Mouse (Mus musculus): ENCODE measurements around the gene Slc9a4. TPM values are rescaled to one million over a fixed set of nuclear protein-coding genes. Genes with fewer than 3 reads are reported as not detected.
"Not testable (repeated sequence)": the region's sequence is repeated elsewhere in the genome, so short reads cannot be mapped to it uniquely, and the experiment has no call there.

The Slc9a4 gene
- total RNA-seq (2015; ENCODE audit: low replicate concordance) (not detected in 2 replicates), total RNA-seq (2017; ENCODE audit: low replicate concordance) (not detected in 2 replicates)

GRCm38 (mm10) chr1:40579784-40580183 is at the start of gene Slc9a4:
Gene Slc9a4, plus strand, starts transcription at chr1:40580081.
- no peak for ATAC-seq (replicated peaks; ENCODE audit: low FRiP score, poor library complexity, severe bottlenecking)

GRCm38 (mm10) chr1:40537577-40537976 is 42.3 kb upstream of the Slc9a4 start:
- ATAC-seq (replicated peaks; ENCODE audit: low FRiP score, poor library complexity, severe bottlenecking), result no peak

- ATAC-seq (replicated peaks; ENCODE audit: low FRiP score, poor library complexity, severe bottlenecking), result no peak
These were observed 35.2 kb upstream of the Slc9a4 start for GRCm38 (mm10) chr1:40544650-40545049.

- ATAC-seq (replicated peaks; ENCODE audit: low FRiP score, poor library complexity, severe bottlenecking), result no peak
These were observed 33.2 kb upstream of the Slc9a4 start for GRCm38 (mm10) chr1:40546645-40547044.

- no peak for ATAC-seq (replicated peaks; ENCODE audit: low FRiP score, poor library complexity, severe bottlenecking)
These were observed 32.8 kb upstream of the Slc9a4 start for GRCm38 (mm10) chr1:40547064-40547572.

- no peak for ATAC-seq (replicated peaks; ENCODE audit: low FRiP score, poor library complexity, severe bottlenecking)
These were observed 32.1 kb upstream of the Slc9a4 start for GRCm38 (mm10) chr1:40547762-40548161.

- no peak for ATAC-seq (replicated peaks; ENCODE audit: low FRiP score, poor library complexity, severe bottlenecking)
These were observed 10.5 kb upstream of the Slc9a4 start for GRCm38 (mm10) chr1:40569374-40569773.

- ATAC-seq (replicated peaks; ENCODE audit: low FRiP score, poor library complexity, severe bottlenecking), result no peak
These were observed 388 bp downstream of the Slc9a4 start for GRCm38 (mm10) chr1:40580269-40580668.

- ATAC-seq (replicated peaks; ENCODE audit: low FRiP score, poor library complexity, severe bottlenecking), result no peak
These were observed 6.9 kb downstream of the Slc9a4 start for GRCm38 (mm10) chr1:40586776-40587175.

- ATAC-seq (replicated peaks; ENCODE audit: low FRiP score, poor library complexity, severe bottlenecking), result no peak
These were observed 11.1 kb downstream of the Slc9a4 start for GRCm38 (mm10) chr1:40590931-40591330.

- no peak for ATAC-seq (replicated peaks; ENCODE audit: low FRiP score, poor library complexity, severe bottlenecking)
These were observed 17.9 kb downstream of the Slc9a4 start for GRCm38 (mm10) chr1:40597822-40598221.

GRCm38 (mm10) chr1:40599661-40600060 is 19.8 kb downstream of the Slc9a4 start:
- ATAC-seq (replicated peaks; ENCODE audit: low FRiP score, poor library complexity, severe bottlenecking), result not testable (repeated sequence)

- ATAC-seq (replicated peaks; ENCODE audit: low FRiP score, poor library complexity, severe bottlenecking), result no peak
These were observed 20.8 kb downstream of the Slc9a4 start for GRCm38 (mm10) chr1:40600394-40601327.

GRCm38 (mm10) chr1:40601461-40601860 is 21.6 kb downstream of the Slc9a4 start:
- no peak for ATAC-seq (replicated peaks; ENCODE audit: low FRiP score, poor library complexity, severe bottlenecking)

GRCm38 (mm10) chr1:40613219-40613618 is 33.3 kb downstream of the Slc9a4 start:
- no peak for ATAC-seq (replicated peaks; ENCODE audit: low FRiP score, poor library complexity, severe bottlenecking)

GRCm38 (mm10) chr1:40619093-40619492 is 39.2 kb downstream of the Slc9a4 start:
- no peak for ATAC-seq (replicated peaks; ENCODE audit: low FRiP score, poor library complexity, severe bottlenecking)

- ATAC-seq (replicated peaks; ENCODE audit: low FRiP score, poor library complexity, severe bottlenecking), result no peak
These were observed 40.0 kb downstream of the Slc9a4 start for GRCm38 (mm10) chr1:40619871-40620270.

GRCm38 (mm10) chr1:40624954-40625353 is 45.1 kb downstream of the Slc9a4 start:
- ATAC-seq (replicated peaks; ENCODE audit: low FRiP score, poor library complexity, severe bottlenecking), result no peak

GRCm38 (mm10) chr1:40626954-40627353 is 47.1 kb downstream of the Slc9a4 start:
- no peak for ATAC-seq (replicated peaks; ENCODE audit: low FRiP score, poor library complexity, severe bottlenecking)

GRCm38 (mm10) chr1:40628443-40628842 is 48.6 kb downstream of the Slc9a4 start:
- no peak for ATAC-seq (replicated peaks; ENCODE audit: low FRiP score, poor library complexity, severe bottlenecking)

GRCm38 (mm10) chr1:40632407-40633062 is 52.7 kb downstream of the Slc9a4 start:
- no peak for ATAC-seq (replicated peaks; ENCODE audit: low FRiP score, poor library complexity, severe bottlenecking)

All from erythroid progenitor cell, adult 5-6 weeks (primary cell).